Mouse (Mus musculus) neural tube, embryonic 15.5 days (tissue): Measurements from ENCODE around the gene Akap2. TPM values are rescaled to one million over a fixed set of nuclear protein-coding genes. Genes with fewer than 3 reads are reported as not detected.

Experiments
- ATAC-seq: fragments of 200-750 bp; cut with Nextera tagmentation; 2 replicates; pipeline ENCODE4 v1.8.0; 2017; ENCODE audit warnings: mild to moderate bottlenecking, moderate TSS enrichment, moderate library complexity; ENCODE audit not compliant: low FRiP score
- H3K27ac ChIP-seq: fragments of 300-500 bp; sonication (generic); replicated peaks from 2 replicates; pipeline ENCODE4 v1.5.1; 2015; ENCODE audit warnings: mild to moderate bottlenecking, inconsistent platforms
- H3K27me3 ChIP-seq: fragments of 300-500 bp; sonication (generic); replicated peaks from 2 replicates; pipeline ENCODE4 v1.6.1; 2015; ENCODE audit warnings: inconsistent platforms
- H3K36me3 ChIP-seq: fragments of 300-500 bp; sonication (generic); 2 replicates; pipeline ENCODE4 v1.6.1; 2015; ENCODE audit warnings: inconsistent platforms
- H3K4me1 ChIP-seq: fragments of 300-500 bp; sonication (generic); 2 replicates; pipeline ENCODE4 v1.6.1; 2015; ENCODE audit warnings: inconsistent platforms
- H3K4me2 ChIP-seq: fragments of 300-500 bp; sonication (generic); 2 replicates; pipeline ENCODE4 v1.6.1; 2015; ENCODE audit warnings: inconsistent platforms, mild to moderate bottlenecking, moderate library complexity
- H3K4me3 ChIP-seq: fragments of 300-500 bp; sonication (generic); replicated peaks from 2 replicates; pipeline ENCODE4 v1.5.1; 2015; ENCODE audit warnings: mild to moderate bottlenecking, inconsistent platforms
- H3K9ac ChIP-seq: fragments of 300-500 bp; sonication (generic); replicated peaks from 2 replicates; pipeline ENCODE4 v1.6.1; 2015; ENCODE audit warnings: mild to moderate bottlenecking, inconsistent platforms
- H3K9me3 ChIP-seq: fragments of 300-500 bp; sonication (generic); replicated peaks from 2 replicates; pipeline ENCODE4 v1.6.1; 2016; ENCODE audit warnings: inconsistent platforms
- WGBS: fragments of 180-500 bp; shearing (Covaris S2); methylation state at CpG from one replicate; pipeline ENCODE4 v1.1.7; 2015; ENCODE audit warnings: mixed read lengths; 5-methylcytosine and 5-hydroxymethylcytosine counted together
- polyA plus RNA-seq: library from polyadenylated mRNA; unstranded; fragments of >200 nt; fragmentation: Nextera tagmentation; extraction: Ambion mirVana; gene quantifications from 2 replicates; pipeline ENCODE4 v1.2.1, GENCODE M21; 2015

Gene Akap2
- polyA plus RNA-seq, 1 experiment from 2014 or later, result 11.0 TPM

- H3K36me3 ChIP-seq, result no peaks in the 10 kb centered on the region
- H3K4me3 ChIP-seq, result no peak overlapping the region
- H3K27me3 ChIP-seq, result no peaks in the 10 kb centered on the region
- ATAC-seq, result no peak
- no peak overlapping the region for H3K9ac ChIP-seq
- no peak overlapping the region for H3K4me2 ChIP-seq
- H3K9me3 ChIP-seq, result no peaks in the 10 kb centered on the region
- H3K27ac ChIP-seq, result no peak overlapping the region
- WGBS, result 82% methylated on average over 11 of the region's 11 CpGs
- H3K4me1 ChIP-seq, result no peaks in the 10 kb centered on the region
These were observed 13.5 kb downstream of the Akap2 start for GRCm38 (mm10) chr4:57730801-57731598.

- Histone ChIP-seq H3K4me1 (no peaks in the 10 kb centered on the region), H3K27ac (no peak overlapping the region), H3K9ac (no peak overlapping the region), H3K4me2 (no peak overlapping the region), H3K9me3 (no peaks in the 10 kb centered on the region), H3K4me3 (no peak overlapping the region), H3K36me3 (no peaks in the 10 kb centered on the region), H3K27me3 (no peaks in the 10 kb centered on the region)
- 88% methylated on average over 5 of the region's 5 CpGs for WGBS
- ATAC-seq, result no peak
These were observed 14.9 kb downstream of the Akap2 start for GRCm38 (mm10) chr4:57732351-57732750.

GRCm38 (mm10) chr4:57733445-57733844 is 16.0 kb downstream of the Akap2 start:
- no peaks in the 10 kb centered on the region for H3K36me3 ChIP-seq
- H3K4me2 ChIP-seq, result no peak overlapping the region
- H3K27ac ChIP-seq, result no peak overlapping the region
- H3K27me3 ChIP-seq, result no peaks in the 10 kb centered on the region
- 82% methylated on average over 3 of the region's 3 CpGs for WGBS
- H3K9me3 ChIP-seq, result no peaks in the 10 kb centered on the region
- H3K4me1 ChIP-seq, result no peaks in the 10 kb centered on the region
- no peak for ATAC-seq
- H3K9ac ChIP-seq, result no peak overlapping the region
- no peak overlapping the region for H3K4me3 ChIP-seq

GRCm38 (mm10) chr4:57735426-57735825 is 18.0 kb downstream of the Akap2 start:
- no peaks in the 10 kb centered on the region for H3K9me3 ChIP-seq
- H3K27ac ChIP-seq, result no peak overlapping the region
- WGBS, result 92% methylated on average over 5 of the region's 5 CpGs
- H3K27me3 ChIP-seq, result no peaks in the 10 kb centered on the region
- H3K4me3 ChIP-seq, result no peak overlapping the region
- H3K9ac ChIP-seq, result no peak overlapping the region
- H3K4me1 ChIP-seq, result 0 out of 2 replicates have a peak, but pooled peaks cover 5% of the 10 kb centered on the region
- no peak for ATAC-seq
- H3K36me3 ChIP-seq, result no peaks in the 10 kb centered on the region
- no peak overlapping the region for H3K4me2 ChIP-seq

GRCm38 (mm10) chr4:57738856-57739552 is 21.5 kb downstream of the Akap2 start:
- Histone ChIP-seq H3K9ac (no peak overlapping the region), H3K36me3 (no peaks in the 10 kb centered on the region), H3K4me2 (no peak overlapping the region), H3K27me3 (no peaks in the 10 kb centered on the region), H3K4me1 (0 out of 2 replicates have a peak, but pooled peaks cover 5% of the 10 kb centered on the region), H3K9me3 (no peaks in the 10 kb centered on the region), H3K27ac (peak overlapping the region; percentile 23; the same call in 1 of the 2 replicates), H3K4me3 (no peak overlapping the region)
- no peak for ATAC-seq
- WGBS, result 41% methylated on average over 8 of the region's 8 CpGs

- Histone ChIP-seq H3K27ac (no peak overlapping the region), H3K4me1 (0 out of 2 replicates have a peak, but pooled peaks cover 5% of the 10 kb centered on the region), H3K4me3 (no peak overlapping the region), H3K4me2 (no peak overlapping the region), H3K27me3 (no peaks in the 10 kb centered on the region), H3K36me3 (no peaks in the 10 kb centered on the region), H3K9ac (no peak overlapping the region), H3K9me3 (no peaks in the 10 kb centered on the region)
- 82% methylated on average over 11 of the region's 11 CpGs for WGBS
- ATAC-seq, result no peak
These were observed 26.0 kb downstream of the Akap2 start for GRCm38 (mm10) chr4:57743325-57743929.

- ATAC-seq, result no peak
- Histone ChIP-seq H3K36me3 (no peaks in the 10 kb centered on the region), H3K27ac (no peak overlapping the region), H3K27me3 (no peaks in the 10 kb centered on the region), H3K4me2 (no peak overlapping the region), H3K4me1 (no peaks in the 10 kb centered on the region), H3K4me3 (no peak overlapping the region), H3K9ac (no peak overlapping the region), H3K9me3 (no peaks in the 10 kb centered on the region)
- 68% methylated on average over 4 of the region's 4 CpGs for WGBS
These were observed 33.2 kb downstream of the Akap2 start for GRCm38 (mm10) chr4:57750651-57751050.

GRCm38 (mm10) chr4:57751054-57751453 is 33.6 kb downstream of the Akap2 start:
- Histone ChIP-seq H3K4me2 (no peak overlapping the region), H3K36me3 (no peaks in the 10 kb centered on the region), H3K27me3 (no peaks in the 10 kb centered on the region), H3K9me3 (no peaks in the 10 kb centered on the region), H3K9ac (no peak overlapping the region), H3K4me1 (no peaks in the 10 kb centered on the region), H3K4me3 (no peak overlapping the region), H3K27ac (no peak overlapping the region)
- 63% methylated on average over 4 of the region's 4 CpGs for WGBS
- ATAC-seq, result no peak

- Histone ChIP-seq H3K4me1 (no peaks in the 10 kb centered on the region), H3K27me3 (no peaks in the 10 kb centered on the region), H3K4me2 (no peak overlapping the region), H3K36me3 (no peaks in the 10 kb centered on the region), H3K27ac (no peak overlapping the region), H3K9ac (no peak overlapping the region), H3K9me3 (no peaks in the 10 kb centered on the region), H3K4me3 (no peak overlapping the region)
- no peak for ATAC-seq
- 84% methylated on average over 11 of the region's 11 CpGs for WGBS
These were observed 34.1 kb downstream of the Akap2 start for GRCm38 (mm10) chr4:57751566-57751965.

- ATAC-seq, result no peak
- Histone ChIP-seq H3K27ac (no peak overlapping the region), H3K4me2 (no peak overlapping the region), H3K36me3 (no peaks in the 10 kb centered on the region), H3K4me3 (no peak overlapping the region), H3K27me3 (no peaks in the 10 kb centered on the region), H3K4me1 (peaks cover 5% of the 10 kb centered on the region; the same call in 1 of the 2 replicates), H3K9me3 (no peaks in the 10 kb centered on the region), H3K9ac (no peak overlapping the region)
- WGBS, result 89% methylated on average over 11 of the region's 11 CpGs
These were observed 37.6 kb downstream of the Akap2 start for GRCm38 (mm10) chr4:57755085-57755484.

GRCm38 (mm10) chr4:57757997-57758396 is 40.5 kb downstream of the Akap2 start:
- Histone ChIP-seq H3K9me3 (no peaks in the 10 kb centered on the region), H3K27me3 (no peaks in the 10 kb centered on the region), H3K27ac (no peak overlapping the region), H3K36me3 (no peaks in the 10 kb centered on the region), H3K9ac (no peak overlapping the region), H3K4me2 (no peak overlapping the region), H3K4me1 (peaks cover 5% of the 10 kb centered on the region; the same call in 1 of the 2 replicates), H3K4me3 (no peak overlapping the region)
- no peak for ATAC-seq
- WGBS, result 53% methylated on average over 11 of the region's 11 CpGs
